Mouse (Mus musculus): ENCODE measurements around the gene Kcnj3. TPM values are rescaled to one million over a fixed set of nuclear protein-coding genes. Genes with fewer than 3 reads are reported as not detected.

The Kcnj3 gene
- total RNA-seq (2023) = not detected

DNA sequence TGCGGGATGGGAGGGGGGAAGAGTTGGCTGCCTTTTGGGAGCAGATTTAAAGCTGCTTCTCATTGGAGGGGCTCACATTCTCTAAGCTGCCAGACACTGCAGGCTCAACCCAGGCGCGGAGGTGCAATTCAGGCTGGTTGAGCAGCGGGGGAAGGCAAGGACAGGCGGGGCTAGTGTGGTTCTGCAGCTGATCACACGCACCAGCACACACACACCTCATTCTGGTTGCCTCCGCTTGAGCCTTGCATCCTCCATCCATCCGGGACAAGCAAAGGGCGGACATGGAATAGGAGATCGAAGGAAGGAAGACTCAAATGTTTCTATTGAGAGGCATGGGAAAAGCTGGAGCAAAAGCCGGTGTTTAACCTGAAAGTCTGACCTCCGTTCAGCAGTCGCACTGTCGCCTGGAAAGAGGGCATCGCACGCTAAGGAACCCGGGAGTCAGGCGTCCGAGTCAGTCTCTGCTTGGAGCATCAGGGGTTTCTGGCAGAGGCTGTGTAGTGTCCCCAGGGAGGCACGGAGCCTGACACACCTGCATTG, at the start of gene Kcnj3:
Gene Kcnj3, plus strand, starts transcription at position 250 of the 540 bp plus-strand sequence.

All from T-cell, adult 66 days (primary cell).